Mouse (Mus musculus): ENCODE measurements around the gene Slc30a4. TPM values are rescaled to one million over a fixed set of nuclear protein-coding genes. Genes with fewer than 3 reads are reported as not detected.

Gene Slc30a4
- polyA plus RNA-seq, 1 experiment: 8.1 TPM

- TF ChIP-seq POLR2A (IDR thresholded peaks at IDR 0.05; ENCODE audit: low read depth, low read length): no peak
- TF ChIP-seq CTCF (IDR thresholded peaks at IDR 0.05; ENCODE audit: extremely low read depth, insufficient read length, insufficient replicate concordance, low read depth, low read length): no peak
- H3K4me3 ChIP-seq (ENCODE audit: low read depth, low read length): peak overlapping the region; percentile 41
- no peak overlapping the region for H3K27ac ChIP-seq (ENCODE audit: insufficient read depth, low read depth, low read length)
- 27% methylated on average over 5 of the region's 5 CpGs for WGBS
- H3K4me1 ChIP-seq (ENCODE audit: control insufficient read depth, insufficient read depth, insufficient read length, low read length): no peaks in the 10 kb centered on the region
- H3K27me3 ChIP-seq (ENCODE audit: control insufficient read depth, insufficient read depth, low read length): no peaks in the 10 kb centered on the region
- no peaks in the 10 kb centered on the region; the same call in 1 of the 2 replicates for H3K36me3 ChIP-seq (ENCODE audit: control insufficient read depth, insufficient read depth, low read length)
Observed at GRCm38 (mm10) chr2:122638673-122639072, 63.8 kb downstream of the Slc30a4 start.

- WGBS: 39% methylated on average over 12 of the region's 12 CpGs
- Histone ChIP-seq H3K27me3 (ENCODE audit: control insufficient read depth, insufficient read depth, low read length) (no peaks in the 10 kb centered on the region), H3K4me1 (ENCODE audit: control insufficient read depth, insufficient read depth, insufficient read length, low read length) (no peaks in the 10 kb centered on the region), H3K36me3 (ENCODE audit: control insufficient read depth, insufficient read depth, low read length) (peaks cover 6% of the 10 kb centered on the region), H3K4me3 (ENCODE audit: low read depth, low read length) (peak overlapping the region; percentile 80), H3K27ac (ENCODE audit: insufficient read depth, low read depth, low read length) (no peak overlapping the region)
- TF ChIP-seq POLR2A (IDR thresholded peaks at IDR 0.05; ENCODE audit: low read depth, low read length) (no peak), CTCF (IDR thresholded peaks at IDR 0.05; ENCODE audit: extremely low read depth, insufficient read length, insufficient replicate concordance, low read depth, low read length) (no peak)
Observed at GRCm38 (mm10) chr2:122638029-122638428, 64.4 kb downstream of the Slc30a4 start.

- WGBS: under 1% methylated on average over 36 of the region's 36 CpGs
- Histone ChIP-seq H3K27me3 (ENCODE audit: control insufficient read depth, insufficient read depth, low read length) (no peaks in the 10 kb centered on the region), H3K36me3 (ENCODE audit: control insufficient read depth, insufficient read depth, low read length) (peaks cover 8% of the 10 kb centered on the region), H3K27ac (ENCODE audit: insufficient read depth, low read depth, low read length) (no peak overlapping the region), H3K4me1 (ENCODE audit: control insufficient read depth, insufficient read depth, insufficient read length, low read length) (no peaks in the 10 kb centered on the region), H3K4me3 (ENCODE audit: low read depth, low read length) (peak overlapping the region; percentile 80)
- TF ChIP-seq POLR2A (IDR thresholded peaks at IDR 0.05; ENCODE audit: low read depth, low read length) (peak; percentile 89), CTCF (IDR thresholded peaks at IDR 0.05; ENCODE audit: extremely low read depth, insufficient read length, insufficient replicate concordance, low read depth, low read length) (peak; percentile 88)
Observed at GRCm38 (mm10) chr2:122637526-122637997, 64.9 kb downstream of the Slc30a4 start.

- peaks cover under 1% of the 10 kb centered on the region; the same call in 1 of the 2 replicates for H3K4me1 ChIP-seq (ENCODE audit: control insufficient read depth, insufficient read depth, insufficient read length, low read length)
- peaks cover 8% of the 10 kb centered on the region for H3K36me3 ChIP-seq (ENCODE audit: control insufficient read depth, insufficient read depth, low read length)
- no peak within 1 kb of the TSS for H3K27ac ChIP-seq (ENCODE audit: insufficient read depth, low read depth, low read length)
- no peaks in the 10 kb centered on the region for H3K27me3 ChIP-seq (ENCODE audit: control insufficient read depth, insufficient read depth, low read length)
- WGBS: 60% methylated on average over 3 of the region's 3 CpGs
- H3K4me3 ChIP-seq (ENCODE audit: low read depth, low read length): peak within 1 kb of the TSS; percentile 80
- no peak for TF ChIP-seq CTCF (IDR thresholded peaks at IDR 0.05; ENCODE audit: extremely low read depth, insufficient read length, insufficient replicate concordance, low read depth, low read length)
- no peak for TF ChIP-seq POLR2A (IDR thresholded peaks at IDR 0.05; ENCODE audit: low read depth, low read length)
Observed at GRCm38 (mm10) chr2:122636686-122637085, 65.8 kb downstream of the Slc30a4 start, which contains the start of gene AA467197. AA467197 (plus strand) TSS chr2:122636986.

Other genes with a start within 250 kb of the Slc30a4 start
- gene Gm14085, start 217.7 kb downstream of the Slc30a4 start, polyA plus RNA-seq (2012; rRNA removed): 0.08 and 4.2 TPM in 2 replicates
- 2.0 and 31.7 TPM in 2 replicates for gene Gatm, start 91.4 kb downstream of the Slc30a4 start, polyA plus RNA-seq (2012; rRNA removed)
- gene AA467197, start 65.7 kb downstream of the Slc30a4 start, polyA plus RNA-seq (2012; rRNA removed): 8.6 and 9.7 TPM in 2 replicates
- 33.3 and 41.8 TPM in 2 replicates for gene Bloc1s6, start 35.8 kb upstream of the Slc30a4 start, polyA plus RNA-seq (2012; rRNA removed)
- gene Sqor, start 62.6 kb upstream of the Slc30a4 start, polyA plus RNA-seq (2012; rRNA removed): 28.5 and 56.7 TPM in 2 replicates

All from small intestine, adult 2 months (tissue).